Mouse (Mus musculus): ENCODE measurements around the gene Csrp1. TPM values are rescaled to one million over a fixed set of nuclear protein-coding genes. Genes with fewer than 3 reads are reported as not detected.

The Csrp1 gene
- polyA plus RNA-seq, 1 experiment from 2014 or later = 280 TPM

GRCm38 (mm10) chr1:135734225-135734937 lies 14.5 kb downstream of the Csrp1 start:
- 12% methylated on average over 5 of the region's 7 CpGs for WGBS

GRCm38 (mm10) chr1:135735460-135735859 lies 15.6 kb downstream of the Csrp1 start:
- Histone ChIP-seq H3K27me3 (no peaks in the 10 kb centered on the region), H3K36me3 (no peaks in the 10 kb centered on the region), H3K27ac (peak overlapping the region; percentile 97), H3K4me2 (peak overlapping the region; percentile 28), H3K4me1 (peaks cover 96% of the 10 kb centered on the region), H3K9ac (peak overlapping the region; percentile 21; the same call in 1 of the 2 replicates), H3K4me3 (peak overlapping the region; percentile 2; the same call in 1 of the 2 replicates), H3K9me3 (no peaks in the 10 kb centered on the region)
- WGBS = 28% methylated on average over 6 of the region's 6 CpGs
- no peak for ATAC-seq (ENCODE audit: borderline replicate concordance, extremely low read depth, low FRiP score, low TSS enrichment)

More at GRCm38 (mm10) chr1:135734225-135734937, 14.5 kb downstream of the Csrp1 start:
- Histone ChIP-seq H3K9ac (peak overlapping the region; percentile 21), H3K27ac (peak overlapping the region; percentile 97), H3K4me3 (no peak overlapping the region), H3K9me3 (no peaks in the 10 kb centered on the region), H3K27me3 (no peaks in the 10 kb centered on the region), H3K36me3 (no peaks in the 10 kb centered on the region), H3K4me1 (peaks cover 94% of the 10 kb centered on the region), H3K4me2 (peak overlapping the region; percentile 28)
- peak; percentile 50 for ATAC-seq (ENCODE audit: borderline replicate concordance, extremely low read depth, low FRiP score, low TSS enrichment)

GRCm38 (mm10) chr1:135744987-135745386 lies 25.1 kb downstream of the Csrp1 start:
- peaks cover 49% of the 10 kb centered on the region for H3K4me1 ChIP-seq
- no peaks in the 10 kb centered on the region for H3K9me3 ChIP-seq
- peak overlapping the region; percentile 48 for H3K27ac ChIP-seq
- 71% methylated on average over 7 of the region's 7 CpGs for WGBS
- ATAC-seq (ENCODE audit: borderline replicate concordance, extremely low read depth, low FRiP score, low TSS enrichment) = no peak
- peaks cover 48% of the 10 kb centered on the region for H3K36me3 ChIP-seq
- no peak overlapping the region for H3K9ac ChIP-seq
- no peak overlapping the region for H3K4me3 ChIP-seq
- no peak overlapping the region for H3K4me2 ChIP-seq
- no peaks in the 10 kb centered on the region for H3K27me3 ChIP-seq

GRCm38 (mm10) chr1:135746248-135746647 lies 26.4 kb downstream of the Csrp1 start:
- H3K4me3 ChIP-seq = no peak overlapping the region
- no peak overlapping the region for H3K9ac ChIP-seq
- peak; percentile 30; the same call in 1 of the 2 replicates for ATAC-seq (ENCODE audit: borderline replicate concordance, extremely low read depth, low FRiP score, low TSS enrichment)
- WGBS = 43% methylated on average over 4 of the region's 4 CpGs
- peaks cover 37% of the 10 kb centered on the region for H3K4me1 ChIP-seq
- no peaks in the 10 kb centered on the region for H3K27me3 ChIP-seq
- H3K36me3 ChIP-seq = peaks cover 60% of the 10 kb centered on the region
- H3K27ac ChIP-seq = peak overlapping the region; percentile 48; the same call in 1 of the 2 replicates
- H3K9me3 ChIP-seq = no peaks in the 10 kb centered on the region
- no peak overlapping the region for H3K4me2 ChIP-seq

- H3K27ac ChIP-seq = peak overlapping the region; percentile 34
- H3K9ac ChIP-seq = no peak overlapping the region
- H3K4me2 ChIP-seq = no peak overlapping the region
- H3K4me1 ChIP-seq = peaks cover 19% of the 10 kb centered on the region; the same call in 1 of the 2 replicates
- 9% methylated on average over 10 of the region's 10 CpGs for WGBS
- H3K27me3 ChIP-seq = no peaks in the 10 kb centered on the region
- H3K9me3 ChIP-seq = no peaks in the 10 kb centered on the region
- H3K4me3 ChIP-seq = no peak overlapping the region
- H3K36me3 ChIP-seq = peaks cover 40% of the 10 kb centered on the region
- peak; percentile 96 for ATAC-seq (ENCODE audit: borderline replicate concordance, extremely low read depth, low FRiP score, low TSS enrichment)
Measured at GRCm38 (mm10) chr1:135752737-135753348, 33.0 kb downstream of the Csrp1 start.

- H3K36me3 ChIP-seq = peaks cover 16% of the 10 kb centered on the region
- H3K4me2 ChIP-seq = no peak overlapping the region
- H3K4me1 ChIP-seq = peaks cover 19% of the 10 kb centered on the region; the same call in 1 of the 2 replicates
- 42% methylated on average over 9 of the region's 9 CpGs for WGBS
- peak overlapping the region; percentile 32 for H3K27ac ChIP-seq
- no peaks in the 10 kb centered on the region for H3K27me3 ChIP-seq
- peak; percentile 37; the same call in 1 of the 2 replicates for ATAC-seq (ENCODE audit: borderline replicate concordance, extremely low read depth, low FRiP score, low TSS enrichment)
- no peak overlapping the region for H3K4me3 ChIP-seq
- no peak overlapping the region for H3K9ac ChIP-seq
- no peaks in the 10 kb centered on the region for H3K9me3 ChIP-seq
Measured at GRCm38 (mm10) chr1:135755287-135755686, 35.4 kb downstream of the Csrp1 start.

GRCm38 (mm10) chr1:135755913-135756312 lies 36.1 kb downstream of the Csrp1 start:
- peaks cover 19% of the 10 kb centered on the region; the same call in 1 of the 2 replicates for H3K4me1 ChIP-seq
- no peak overlapping the region for H3K4me3 ChIP-seq
- WGBS = 76% methylated on average over 3 of the region's 3 CpGs
- ATAC-seq (ENCODE audit: borderline replicate concordance, extremely low read depth, low FRiP score, low TSS enrichment) = no peak
- peaks cover 9% of the 10 kb centered on the region for H3K36me3 ChIP-seq
- no peaks in the 10 kb centered on the region for H3K27me3 ChIP-seq
- H3K9ac ChIP-seq = no peak overlapping the region
- no peak overlapping the region for H3K4me2 ChIP-seq
- H3K9me3 ChIP-seq = no peaks in the 10 kb centered on the region
- H3K27ac ChIP-seq = peak overlapping the region; percentile 32; the same call in 1 of the 2 replicates

GRCm38 (mm10) chr1:135757287-135757686 lies 37.4 kb downstream of the Csrp1 start:
- Histone ChIP-seq H3K36me3 (no peaks in the 10 kb centered on the region), H3K4me2 (no peak overlapping the region), H3K9me3 (no peaks in the 10 kb centered on the region), H3K27ac (no peak overlapping the region), H3K4me1 (peaks cover 19% of the 10 kb centered on the region; the same call in 1 of the 2 replicates), H3K9ac (no peak overlapping the region), H3K27me3 (no peaks in the 10 kb centered on the region), H3K4me3 (no peak overlapping the region)
- WGBS = 69% methylated on average over 8 of the region's 8 CpGs
- ATAC-seq (ENCODE audit: borderline replicate concordance, extremely low read depth, low FRiP score, low TSS enrichment) = no peak

- Histone ChIP-seq H3K9ac (no peak overlapping the region), H3K36me3 (no peaks in the 10 kb centered on the region), H3K4me1 (peaks cover 23% of the 10 kb centered on the region), H3K4me3 (no peak overlapping the region), H3K9me3 (no peaks in the 10 kb centered on the region), H3K4me2 (no peak overlapping the region), H3K27me3 (no peaks in the 10 kb centered on the region), H3K27ac (no peak overlapping the region)
- 77% methylated on average over 4 of the region's 4 CpGs for WGBS
- ATAC-seq (ENCODE audit: borderline replicate concordance, extremely low read depth, low FRiP score, low TSS enrichment) = no peak
Measured at GRCm38 (mm10) chr1:135759685-135760084, 39.8 kb downstream of the Csrp1 start.

- Histone ChIP-seq H3K4me3 (no peak overlapping the region), H3K27me3 (no peaks in the 10 kb centered on the region), H3K4me2 (no peak overlapping the region), H3K9me3 (no peaks in the 10 kb centered on the region), H3K4me1 (peaks cover 25% of the 10 kb centered on the region), H3K9ac (no peak overlapping the region), H3K36me3 (no peaks in the 10 kb centered on the region), H3K27ac (no peak overlapping the region)
- 62% methylated on average over 8 of the region's 8 CpGs for WGBS
- ATAC-seq (ENCODE audit: borderline replicate concordance, extremely low read depth, low FRiP score, low TSS enrichment) = no peak
Measured at GRCm38 (mm10) chr1:135760216-135760615, 40.4 kb downstream of the Csrp1 start.

GRCm38 (mm10) chr1:135761728-135762127 lies 41.9 kb downstream of the Csrp1 start:
- Histone ChIP-seq H3K4me3 (no peak overlapping the region), H3K9ac (no peak overlapping the region), H3K36me3 (no peaks in the 10 kb centered on the region), H3K27ac (no peak overlapping the region), H3K4me1 (peaks cover 23% of the 10 kb centered on the region), H3K9me3 (no peaks in the 10 kb centered on the region), H3K4me2 (no peak overlapping the region), H3K27me3 (no peaks in the 10 kb centered on the region)
- ATAC-seq (ENCODE audit: borderline replicate concordance, extremely low read depth, low FRiP score, low TSS enrichment) = no peak
- 75% methylated on average over 5 of the region's 5 CpGs for WGBS
